Mouse (Mus musculus) adrenal gland, adult 8-10 months (tissue): ENCODE data around the gene Wapl. TPM values are rescaled to one million over a fixed set of nuclear protein-coding genes. Genes with fewer than 3 reads are reported as not detected.
A peak's percentile ranks its signal among the peaks of the same experiment; 100 is the strongest.

ENCODE experiments used
- DNase-seq: peaks from one replicate; pipeline ENCODE4 v3.0.0; 2022
- total RNA-seq, 4 experiments: library from RNA; stranded (reverse); gene quantifications; 2 replicates each; pipeline ENCODE4 v1.2.4; 2022

The Wapl gene
- total RNA-seq, 4 experiments from 2014 or later: 77.4 to 100 (median 83.2) TPM

- no peak for DNase-seq
Observed at GRCm38 (mm10) chr14:34697376-34697775, 23.6 kb downstream of the Wapl start.

- DNase-seq: no peak
Observed at GRCm38 (mm10) chr14:34710209-34710608, 36.5 kb downstream of the Wapl start.

GRCm38 (mm10) chr14:34712027-34712426 lies 38.3 kb downstream of the Wapl start:
- DNase-seq: no peak

GRCm38 (mm10) chr14:34712857-34713256 lies 39.1 kb downstream of the Wapl start:
- DNase-seq: no peak

GRCm38 (mm10) chr14:34718150-34718549 lies 44.4 kb downstream of the Wapl start:
- no peak for DNase-seq

GRCm38 (mm10) chr14:34727709-34728108 lies 54.0 kb downstream of the Wapl start:
- no peak for DNase-seq

GRCm38 (mm10) chr14:34735405-34735804 lies 61.7 kb downstream of the Wapl start:
- no peak for DNase-seq

- no peak for DNase-seq
Observed at GRCm38 (mm10) chr14:34745401-34745800, 71.7 kb downstream of the Wapl start.

GRCm38 (mm10) chr14:34755731-34756130 lies 82.0 kb downstream of the Wapl start:
- no peak for DNase-seq

- DNase-seq: no peak
Observed at GRCm38 (mm10) chr14:34759938-34760337, 86.2 kb downstream of the Wapl start.

- no peak for DNase-seq
Observed at GRCm38 (mm10) chr14:34761082-34761959, 87.6 kb downstream of the Wapl start.

- peak; percentile 30 for DNase-seq
Observed at GRCm38 (mm10) chr14:34762682-34763081, 89.0 kb downstream of the Wapl start.

- DNase-seq: no peak
Observed at GRCm38 (mm10) chr14:34763771-34764539, 90.2 kb downstream of the Wapl start.

- DNase-seq: no peak
Observed at GRCm38 (mm10) chr14:34764908-34765307, 91.2 kb downstream of the Wapl start.

- DNase-seq: no peak
Observed at GRCm38 (mm10) chr14:34765380-34765779, 91.7 kb downstream of the Wapl start.

GRCm38 (mm10) chr14:34766181-34766580 lies 92.5 kb downstream of the Wapl start:
- DNase-seq: no peak

GRCm38 (mm10) chr14:34768373-34768772 lies 94.6 kb downstream of the Wapl start:
- peak; percentile 66 for DNase-seq

GRCm38 (mm10) chr14:34769021-34769566 lies 95.4 kb downstream of the Wapl start:
- DNase-seq: peak; percentile 56

- DNase-seq: no peak
Observed at GRCm38 (mm10) chr14:34769567-34770158, 95.9 kb downstream of the Wapl start.

GRCm38 (mm10) chr14:34770467-34770866 lies 96.7 kb downstream of the Wapl start:
- no peak for DNase-seq

GRCm38 (mm10) chr14:34771601-34772000 lies 97.9 kb downstream of the Wapl start:
- DNase-seq: no peak

- DNase-seq: no peak
Observed at GRCm38 (mm10) chr14:34772132-34772531, 98.4 kb downstream of the Wapl start.

- no peak for DNase-seq
Observed at GRCm38 (mm10) chr14:34773681-34774080, 100.0 kb downstream of the Wapl start.
